Mouse (Mus musculus) intestine, embryonic 15.5 days (tissue): Measurements from ENCODE around the gene Mypn. TPM values are rescaled to one million over a fixed set of nuclear protein-coding genes. Genes with fewer than 3 reads are reported as not detected.

ENCODE experiments used
- ATAC-seq: fragments of 200-750 bp; cut with Nextera tagmentation; 2 replicates; pipeline ENCODE4 v1.8.0; 2017; ENCODE audit warnings: moderate TSS enrichment, moderate library complexity
- H3K27ac ChIP-seq: fragments of 300-500 bp; sonication (generic); 2 replicates; pipeline ENCODE4 v1.5.1; 2015; ENCODE audit warnings: mild to moderate bottlenecking, inconsistent platforms
- H3K27me3 ChIP-seq: fragments of 300-500 bp; sonication (generic); replicated peaks from 2 replicates; pipeline ENCODE4 v1.6.1; 2015; ENCODE audit warnings: inconsistent platforms
- H3K36me3 ChIP-seq: fragments of 300-500 bp; sonication (generic); 2 replicates; pipeline ENCODE4 v1.6.1; 2015; ENCODE audit warnings: inconsistent platforms
- H3K4me1 ChIP-seq: fragments of 300-500 bp; sonication (generic); replicated peaks from 2 replicates; pipeline ENCODE4 v1.6.1; 2015; ENCODE audit warnings: inconsistent platforms
- H3K4me2 ChIP-seq: fragments of 300-500 bp; sonication (generic); replicated peaks from 2 replicates; pipeline ENCODE4 v1.6.1; 2015; ENCODE audit warnings: mild to moderate bottlenecking, inconsistent platforms
- H3K4me3 ChIP-seq: fragments of 300-500 bp; sonication (generic); replicated peaks from 2 replicates; pipeline ENCODE4 v1.5.1; 2015; ENCODE audit warnings: inconsistent platforms
- H3K9ac ChIP-seq: fragments of 300-500 bp; sonication (generic); 2 replicates; pipeline ENCODE4 v1.6.1; 2015; ENCODE audit warnings: inconsistent platforms
- H3K9me3 ChIP-seq: fragments of 300-500 bp; sonication (generic); 2 replicates; pipeline ENCODE4 v1.6.1; 2016; ENCODE audit warnings: inconsistent platforms
- WGBS: fragments of 180-500 bp; shearing (Covaris S2); methylation state at CpG from one replicate; pipeline ENCODE4 v1.1.7; 2015; 5-methylcytosine and 5-hydroxymethylcytosine counted together
- polyA plus RNA-seq: library from polyadenylated mRNA; unstranded; fragments of >200 nt; fragmentation: Nextera tagmentation; extraction: Ambion mirVana; gene quantifications from 2 replicates; pipeline ENCODE4 v1.2.1, GENCODE M21; 2015

Mypn gene
- polyA plus RNA-seq, 1 experiment from 2014 or later, result 0.08 TPM

DNA sequence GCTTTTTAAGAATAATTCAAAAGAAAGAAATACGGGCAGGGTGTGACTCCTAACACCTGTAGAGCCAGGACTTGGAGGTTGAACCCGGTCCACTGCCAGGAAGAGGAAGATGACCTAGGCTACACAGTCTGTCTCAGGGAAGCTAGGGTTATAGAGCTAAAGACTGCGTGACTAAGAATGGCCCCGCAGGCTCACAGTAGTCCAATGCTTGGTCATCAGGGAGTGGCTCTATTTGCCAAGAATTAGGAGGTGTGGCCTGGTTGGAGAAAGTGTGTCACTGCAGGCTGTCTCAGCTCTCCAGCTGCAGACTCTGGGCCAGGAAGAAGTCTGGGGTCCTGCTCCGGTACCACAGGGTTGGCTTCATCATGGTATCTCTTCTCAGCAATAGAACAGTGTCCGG, 32.9 kb upstream of the Mypn start:
- Histone ChIP-seq H3K9ac (no peak overlapping the region), H3K4me1 (no peaks in the 10 kb centered on the region), H3K4me2 (no peak overlapping the region), H3K36me3 (no peaks in the 10 kb centered on the region), H3K9me3 (no peaks in the 10 kb centered on the region), H3K27ac (no peak overlapping the region), H3K4me3 (no peak overlapping the region), H3K27me3 (no peaks in the 10 kb centered on the region)
- no peak for ATAC-seq
- WGBS, result 93% methylated on average over 6 of the region's 6 CpGs

DNA sequence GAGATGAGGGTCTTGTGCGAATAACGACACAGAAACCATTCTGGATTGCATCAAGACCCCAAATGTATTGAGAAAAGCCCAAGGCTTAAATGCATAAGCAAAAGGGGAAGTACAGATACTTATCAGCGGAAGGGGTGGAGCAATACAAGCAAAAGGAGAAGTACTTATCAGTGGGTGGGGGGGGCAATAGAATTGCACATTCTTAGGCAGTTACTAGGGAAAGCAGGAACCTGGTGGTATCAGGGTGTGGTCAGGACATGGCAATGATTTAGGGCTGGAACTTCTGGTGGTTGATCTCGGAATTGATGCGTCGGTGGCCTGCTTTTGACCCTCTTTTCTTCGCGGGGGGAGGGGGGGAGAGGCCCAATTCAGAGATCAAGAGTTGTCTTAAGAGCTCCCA, 32.1 kb upstream of the Mypn start:
- Histone ChIP-seq H3K9me3 (no peaks in the 10 kb centered on the region), H3K27ac (no peak overlapping the region), H3K36me3 (no peaks in the 10 kb centered on the region), H3K4me1 (no peaks in the 10 kb centered on the region), H3K9ac (no peak overlapping the region), H3K4me2 (no peak overlapping the region), H3K4me3 (no peak overlapping the region), H3K27me3 (no peaks in the 10 kb centered on the region)
- ATAC-seq, result no peak
- WGBS, result 79% methylated on average over 8 of the region's 8 CpGs

DNA sequence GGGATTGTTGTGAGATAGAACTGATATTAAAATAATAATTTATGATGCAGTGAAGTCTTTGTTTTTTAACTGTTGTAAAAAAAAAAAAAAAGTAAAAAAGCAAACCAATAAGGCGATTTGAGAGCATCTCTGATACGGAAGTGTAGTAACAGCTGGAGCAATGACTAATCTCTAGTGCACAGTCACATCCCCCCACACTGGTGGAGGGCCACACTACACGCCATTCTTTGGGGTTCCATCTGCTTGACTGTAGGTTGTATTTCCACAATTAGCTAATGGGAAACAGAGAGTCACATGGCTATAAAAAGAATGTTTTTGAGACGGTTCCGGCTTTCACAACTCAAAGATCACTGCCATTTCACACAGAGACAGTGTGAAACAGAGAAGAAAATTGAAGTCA, 30.4 kb upstream of the Mypn start:
- no peak overlapping the region for H3K9ac ChIP-seq
- no peak overlapping the region for H3K4me3 ChIP-seq
- H3K9me3 ChIP-seq, result no peaks in the 10 kb centered on the region
- H3K27me3 ChIP-seq, result no peaks in the 10 kb centered on the region
- no peak overlapping the region for H3K27ac ChIP-seq
- 83% methylated on average over 5 of the region's 5 CpGs for WGBS
- no peaks in the 10 kb centered on the region for H3K4me1 ChIP-seq
- no peak overlapping the region for H3K4me2 ChIP-seq
- ATAC-seq, result no peak
- no peaks in the 10 kb centered on the region for H3K36me3 ChIP-seq

DNA sequence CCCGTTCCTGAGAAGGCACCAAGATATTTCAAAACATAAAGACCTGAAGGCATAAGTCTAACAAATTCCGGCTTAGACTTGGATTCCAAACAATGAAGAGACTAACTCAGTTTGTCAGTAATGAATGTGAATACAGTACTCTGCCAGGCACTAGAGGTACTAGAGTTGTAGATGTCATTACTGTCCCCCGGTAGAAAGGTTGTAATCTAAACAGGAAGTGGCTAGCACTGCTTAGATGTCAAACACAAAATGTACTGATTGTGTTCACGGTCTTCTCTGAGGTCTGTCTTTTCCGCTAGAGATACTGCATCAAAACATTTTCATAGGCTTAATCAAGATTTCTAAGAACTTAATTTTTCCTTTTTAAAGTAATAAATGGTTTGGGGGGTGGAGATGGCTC, 27.9 kb upstream of the Mypn start:
- no peak overlapping the region for H3K4me2 ChIP-seq

DNA sequence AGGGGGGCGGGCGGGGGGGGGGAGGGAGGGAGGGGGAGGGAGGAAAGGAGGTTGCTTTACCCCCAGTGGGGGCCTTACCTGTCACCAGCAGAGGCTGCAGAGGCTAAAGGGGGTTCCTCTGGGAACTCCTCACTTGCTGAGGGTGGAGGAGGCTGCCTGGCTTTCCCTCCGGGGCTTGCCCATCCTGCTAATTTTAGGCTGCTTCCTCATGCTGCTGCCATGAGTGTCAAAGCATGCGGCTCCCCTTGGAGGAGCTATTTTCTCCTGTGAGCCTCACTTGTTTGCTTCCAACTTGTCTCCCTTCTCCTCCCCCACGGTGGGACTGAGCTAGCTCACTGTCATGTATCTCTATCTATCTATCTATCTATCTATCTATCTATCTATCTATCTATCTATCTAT, 27.1 kb upstream of the Mypn start:
- Histone ChIP-seq H3K9me3 (no peaks in the 10 kb centered on the region), H3K4me1 (no peaks in the 10 kb centered on the region), H3K36me3 (no peaks in the 10 kb centered on the region), H3K9ac (no peak overlapping the region), H3K4me2 (no peak overlapping the region), H3K27me3 (no peaks in the 10 kb centered on the region), H3K4me3 (no peak overlapping the region), H3K27ac (no peak overlapping the region)
- 24% methylated on average over 5 of the region's 5 CpGs for WGBS
- no peak for ATAC-seq

More for the DNA sequence above, 27.9 kb upstream of the Mypn start:
- no peak for ATAC-seq
- H3K4me3 ChIP-seq, result no peak overlapping the region
- 44% methylated on average over 5 of the region's 5 CpGs for WGBS
- no peak overlapping the region for H3K27ac ChIP-seq
- no peaks in the 10 kb centered on the region for H3K36me3 ChIP-seq
- no peaks in the 10 kb centered on the region for H3K9me3 ChIP-seq
- H3K9ac ChIP-seq, result no peak overlapping the region
- no peaks in the 10 kb centered on the region for H3K27me3 ChIP-seq
- H3K4me1 ChIP-seq, result no peaks in the 10 kb centered on the region

DNA sequence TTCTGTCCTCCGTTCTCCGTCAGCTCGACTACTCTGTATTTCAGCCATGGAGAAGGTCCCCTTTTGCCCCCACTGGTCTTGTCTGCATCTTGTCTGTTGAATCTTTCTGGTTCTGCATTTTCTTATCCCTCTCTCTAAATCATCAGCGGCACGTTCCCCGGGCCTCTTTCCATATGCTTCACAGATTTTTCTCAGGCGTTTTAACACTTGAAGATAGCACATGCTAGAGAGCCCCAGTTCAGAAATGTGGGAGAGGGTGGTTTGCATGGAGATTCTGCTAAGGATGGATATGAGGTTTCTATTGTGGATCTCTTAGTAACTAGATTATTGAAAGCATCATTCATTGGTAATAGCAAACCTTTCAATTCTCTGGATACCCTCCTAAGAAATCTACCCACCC, 26.5 kb upstream of the Mypn start:
- Histone ChIP-seq H3K4me1 (no peaks in the 10 kb centered on the region), H3K36me3 (no peaks in the 10 kb centered on the region), H3K9ac (no peak overlapping the region), H3K9me3 (no peaks in the 10 kb centered on the region), H3K4me3 (no peak overlapping the region), H3K4me2 (no peak overlapping the region), H3K27me3 (no peaks in the 10 kb centered on the region), H3K27ac (no peak overlapping the region)
- no peak for ATAC-seq
- WGBS, result 77% methylated on average over 7 of the region's 7 CpGs

DNA sequence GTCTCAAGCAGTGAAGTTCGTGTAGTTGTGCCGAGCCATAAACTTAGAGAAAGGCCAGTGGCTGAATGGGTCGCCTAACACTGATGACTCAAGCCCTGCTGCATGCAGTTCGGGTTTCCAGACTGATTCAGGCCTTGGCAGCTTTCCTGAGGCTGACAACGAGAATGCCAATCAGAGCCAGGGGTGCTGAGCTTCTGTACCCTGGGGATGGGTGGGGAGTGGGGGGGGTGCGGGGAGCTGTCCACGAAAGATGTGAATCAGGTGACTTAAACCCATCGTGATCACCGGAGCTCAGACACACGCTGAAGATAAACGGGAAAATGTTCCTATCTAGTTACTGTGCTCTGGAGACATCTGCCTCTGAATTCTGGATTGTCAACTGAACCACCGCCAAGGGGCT, 20.6 kb upstream of the Mypn start:
- WGBS, result 74% methylated on average over 12 of the region's 12 CpGs
- H3K27ac ChIP-seq, result no peak overlapping the region
- no peak for ATAC-seq

DNA sequence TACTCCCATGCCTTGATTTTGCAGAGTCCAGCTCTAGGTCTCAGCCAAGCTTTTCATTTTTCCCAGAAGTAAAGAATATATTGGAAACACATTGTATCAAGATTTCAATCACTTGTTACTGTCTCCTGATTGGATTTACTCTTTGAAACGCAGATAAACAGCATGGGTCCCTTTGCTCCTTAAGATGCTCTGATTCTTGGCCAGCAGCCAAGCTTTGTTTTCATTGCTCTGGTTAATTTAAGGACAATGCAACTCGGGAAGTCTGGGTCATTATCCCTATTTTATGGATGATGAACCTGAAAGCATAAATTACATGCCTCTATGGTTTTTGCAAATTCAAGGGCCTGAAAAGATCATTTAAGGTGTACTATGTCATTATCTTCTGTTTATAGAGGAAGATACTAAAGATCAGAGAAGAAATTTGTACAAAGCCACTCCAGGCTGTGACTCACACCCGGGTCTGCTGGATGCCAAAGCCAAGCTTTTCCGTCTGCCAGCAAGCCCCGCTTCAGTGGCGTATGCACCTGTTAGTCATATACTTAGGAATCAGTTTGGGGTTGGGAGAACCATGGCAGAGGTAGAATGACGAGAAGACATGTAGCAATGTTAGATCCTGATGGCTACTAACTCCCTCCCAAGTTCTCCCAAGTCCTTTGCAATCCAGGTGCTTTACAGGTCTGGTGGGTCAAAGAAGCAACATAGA, 17.5 kb upstream of the Mypn start:
- no peaks in the 10 kb centered on the region for H3K27me3 ChIP-seq
- no peaks in the 10 kb centered on the region for H3K4me1 ChIP-seq
- no peaks in the 10 kb centered on the region for H3K9me3 ChIP-seq
- 73% methylated on average over 7 of the region's 7 CpGs for WGBS
- no peak overlapping the region for H3K9ac ChIP-seq
- no peak for ATAC-seq
- H3K4me3 ChIP-seq, result no peak overlapping the region
- H3K4me2 ChIP-seq, result no peak overlapping the region
- H3K36me3 ChIP-seq, result no peaks in the 10 kb centered on the region
- no peak overlapping the region for H3K27ac ChIP-seq

More for the DNA sequence above, 20.6 kb upstream of the Mypn start:
- Histone ChIP-seq H3K4me1 (no peaks in the 10 kb centered on the region), H3K27me3 (no peaks in the 10 kb centered on the region), H3K4me2 (no peak overlapping the region), H3K9me3 (no peaks in the 10 kb centered on the region), H3K4me3 (no peak overlapping the region), H3K9ac (no peak overlapping the region), H3K36me3 (no peaks in the 10 kb centered on the region)

DNA sequence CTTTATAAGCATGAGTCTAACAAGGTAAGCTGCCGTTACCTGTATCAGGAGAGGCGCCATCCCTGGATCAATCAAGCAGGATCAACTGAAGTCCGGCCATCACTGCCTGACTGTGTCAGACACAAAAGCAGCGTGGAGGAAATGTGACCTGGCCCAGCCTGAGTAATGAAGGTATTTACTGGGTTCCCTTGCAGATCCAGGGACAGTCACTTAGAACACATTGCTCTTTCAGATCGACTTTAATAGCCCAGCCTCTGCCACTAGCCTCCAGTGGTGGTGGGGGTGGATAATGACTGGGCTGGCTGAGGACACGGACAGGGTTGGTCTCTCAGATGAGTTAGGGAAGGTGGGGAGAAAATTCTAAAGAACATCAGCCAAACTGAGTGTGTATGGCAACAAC, 5.1 kb upstream of the Mypn start:
- Histone ChIP-seq H3K9me3 (no peaks in the 10 kb centered on the region), H3K36me3 (no peaks in the 10 kb centered on the region), H3K4me1 (no peaks in the 10 kb centered on the region), H3K27me3 (no peaks in the 10 kb centered on the region), H3K4me3 (no peak overlapping the region), H3K9ac (no peak overlapping the region), H3K27ac (no peak overlapping the region), H3K4me2 (no peak overlapping the region)
- no peak for ATAC-seq
- 64% methylated on average over 6 of the region's 6 CpGs for WGBS

DNA sequence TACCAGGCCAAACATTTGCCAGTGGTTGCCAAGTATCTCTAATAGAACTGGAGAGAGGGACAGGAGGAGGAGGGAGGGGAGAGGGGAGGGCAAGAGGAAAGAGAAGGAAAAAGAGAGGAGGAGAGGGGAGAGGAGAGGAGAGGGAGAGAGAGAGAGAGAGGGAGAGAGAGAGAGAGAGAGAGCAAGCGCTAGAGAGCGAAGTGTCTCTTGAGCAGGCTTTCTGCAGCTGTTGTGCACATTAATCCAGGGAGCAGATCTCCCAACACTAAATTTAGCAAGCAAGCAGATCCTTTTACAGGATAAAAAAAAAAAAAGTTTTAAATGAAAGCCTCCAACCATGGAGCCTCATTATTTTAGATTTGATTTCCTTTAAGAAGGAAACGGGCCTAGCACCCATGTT, 750 bp downstream of the Mypn start:
- no peak overlapping the region for H3K4me2 ChIP-seq
- no peak for ATAC-seq
- no peaks in the 10 kb centered on the region for H3K9me3 ChIP-seq
- H3K9ac ChIP-seq, result no peak overlapping the region
- WGBS, result 54% methylated on average over 3 of the region's 3 CpGs
- no peak overlapping the region for H3K4me3 ChIP-seq
- H3K27ac ChIP-seq, result no peak overlapping the region
- no peaks in the 10 kb centered on the region for H3K36me3 ChIP-seq
- no peaks in the 10 kb centered on the region for H3K4me1 ChIP-seq
- no peaks in the 10 kb centered on the region for H3K27me3 ChIP-seq

DNA sequence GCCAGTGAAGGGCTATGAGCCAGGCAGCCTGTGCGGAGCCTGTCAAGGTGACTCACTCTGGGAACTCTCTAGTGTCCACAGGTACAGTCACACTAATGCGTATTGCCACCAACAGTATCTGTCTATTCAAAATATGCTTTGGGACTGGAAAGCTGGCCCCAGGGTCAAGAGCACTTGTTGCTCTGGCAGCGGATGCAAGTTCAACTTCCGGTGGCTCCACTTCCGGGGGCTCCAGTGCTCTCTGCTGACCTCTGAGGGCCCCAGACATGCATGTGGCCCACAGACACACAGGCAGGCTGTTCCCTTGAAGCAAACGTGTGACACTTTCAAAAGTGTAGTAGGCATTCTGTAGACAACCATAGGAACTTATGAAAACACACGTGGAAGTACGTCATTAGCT, 2.2 kb downstream of the Mypn start:
- no peaks in the 10 kb centered on the region for H3K4me1 ChIP-seq
- no peak overlapping the region for H3K4me3 ChIP-seq
- H3K9ac ChIP-seq, result no peak overlapping the region
- no peaks in the 10 kb centered on the region for H3K36me3 ChIP-seq
- H3K9me3 ChIP-seq, result no peaks in the 10 kb centered on the region
- 67% methylated on average over 8 of the region's 8 CpGs for WGBS
- H3K27me3 ChIP-seq, result no peaks in the 10 kb centered on the region
- no peak overlapping the region for H3K27ac ChIP-seq
- ATAC-seq, result no peak
- no peak overlapping the region for H3K4me2 ChIP-seq

DNA sequence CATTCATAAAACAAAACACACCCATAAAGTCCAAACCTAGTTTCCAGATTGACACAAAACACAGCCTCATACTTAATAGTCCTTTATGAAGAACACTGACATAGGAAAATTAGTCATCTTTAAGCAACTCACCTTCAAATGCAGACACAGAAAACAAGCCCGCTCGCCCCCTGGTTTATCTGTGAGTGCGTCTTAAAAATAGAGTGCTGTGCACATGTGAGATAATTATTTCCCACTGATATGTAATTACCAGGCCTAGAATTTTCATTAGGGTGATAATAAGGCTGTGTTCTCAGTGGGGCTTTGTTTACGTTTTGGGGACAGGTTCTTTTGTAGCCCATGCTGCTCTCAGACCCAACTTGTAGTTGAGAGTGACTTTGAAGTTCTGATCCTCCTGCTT, 4.7 kb downstream of the Mypn start:
- Histone ChIP-seq H3K27me3 (no peaks in the 10 kb centered on the region), H3K4me3 (no peak overlapping the region), H3K4me2 (no peak overlapping the region), H3K27ac (no peak overlapping the region), H3K9me3 (no peaks in the 10 kb centered on the region), H3K9ac (no peak overlapping the region), H3K36me3 (no peaks in the 10 kb centered on the region), H3K4me1 (no peaks in the 10 kb centered on the region)
- WGBS, result 78% methylated on average over 4 of the region's 4 CpGs
- no peak for ATAC-seq

DNA sequence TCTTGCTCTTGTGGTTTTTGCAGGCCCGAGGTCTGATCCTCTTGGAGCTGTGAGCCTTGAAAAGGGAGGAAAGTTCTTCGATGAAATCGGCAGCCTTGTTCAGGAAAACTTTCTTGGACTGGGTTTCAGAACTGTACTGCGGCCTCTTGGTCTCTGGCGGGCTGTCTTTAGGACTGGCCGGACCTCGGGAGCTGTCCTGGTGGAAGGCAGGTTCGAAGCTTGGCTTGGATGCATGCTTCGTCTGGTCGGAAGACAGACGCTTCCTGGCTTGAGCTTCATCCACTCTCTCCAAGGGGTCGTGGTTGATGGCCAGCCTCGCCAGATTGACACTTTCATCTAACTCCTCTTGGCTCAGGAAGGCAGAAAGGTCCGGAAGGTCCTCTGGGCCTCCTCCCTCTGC, 11.0 kb downstream of the Mypn start:
- no peak for ATAC-seq
- no peak overlapping the region for H3K4me3 ChIP-seq
- H3K4me1 ChIP-seq, result no peaks in the 10 kb centered on the region
- no peaks in the 10 kb centered on the region for H3K27me3 ChIP-seq
- H3K9ac ChIP-seq, result no peak overlapping the region
- no peaks in the 10 kb centered on the region for H3K36me3 ChIP-seq
- H3K4me2 ChIP-seq, result no peak overlapping the region
- H3K9me3 ChIP-seq, result no peaks in the 10 kb centered on the region
- H3K27ac ChIP-seq, result no peak overlapping the region
- WGBS, result 80% methylated on average over 14 of the region's 14 CpGs
